Mouse (Mus musculus) kidney, adult 9 months (tissue): ENCODE measurements around the gene Mapre1.

Experiments used
- DNase-seq: peaks from one replicate; pipeline ENCODE4 v3.0.0; 2022

Mapre1 gene

DNA sequence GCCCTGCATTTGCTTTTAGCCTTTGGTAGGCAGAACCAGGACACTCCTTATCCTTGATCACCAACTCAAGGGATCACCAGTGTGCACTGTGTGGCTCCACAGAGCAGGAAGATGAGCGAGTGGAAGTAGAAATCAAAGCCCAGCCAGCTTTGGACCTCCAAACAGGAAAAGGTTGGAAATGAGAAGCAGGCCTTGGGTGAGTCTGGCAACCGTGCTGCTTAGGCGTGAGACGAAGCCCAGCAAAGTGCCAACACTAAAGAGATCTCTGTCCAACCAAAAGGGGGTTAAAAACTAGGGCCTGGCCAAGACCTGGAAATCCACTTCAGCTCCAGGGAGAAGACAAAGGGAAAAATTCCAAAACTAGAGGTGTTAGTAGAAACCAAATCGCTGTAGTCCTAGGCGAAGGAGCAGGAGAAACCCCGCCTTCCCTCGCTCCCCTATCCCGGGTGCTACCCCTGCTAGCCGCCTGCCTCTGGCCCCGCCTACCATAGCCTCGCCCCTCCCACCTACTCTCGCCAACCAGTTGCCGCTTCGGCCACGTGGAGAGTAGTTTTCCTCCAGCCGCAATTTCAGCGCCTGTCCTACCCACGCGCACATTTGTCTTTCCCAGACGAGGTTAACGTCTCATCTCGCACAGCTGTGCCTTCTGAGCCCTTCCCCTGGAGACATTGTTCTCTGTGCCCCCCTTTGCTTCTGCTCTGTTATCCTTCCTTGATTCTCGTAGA, 37.7 kb downstream of the Mapre1 start:
- peak; percentile 67 for DNase-seq

DNA sequence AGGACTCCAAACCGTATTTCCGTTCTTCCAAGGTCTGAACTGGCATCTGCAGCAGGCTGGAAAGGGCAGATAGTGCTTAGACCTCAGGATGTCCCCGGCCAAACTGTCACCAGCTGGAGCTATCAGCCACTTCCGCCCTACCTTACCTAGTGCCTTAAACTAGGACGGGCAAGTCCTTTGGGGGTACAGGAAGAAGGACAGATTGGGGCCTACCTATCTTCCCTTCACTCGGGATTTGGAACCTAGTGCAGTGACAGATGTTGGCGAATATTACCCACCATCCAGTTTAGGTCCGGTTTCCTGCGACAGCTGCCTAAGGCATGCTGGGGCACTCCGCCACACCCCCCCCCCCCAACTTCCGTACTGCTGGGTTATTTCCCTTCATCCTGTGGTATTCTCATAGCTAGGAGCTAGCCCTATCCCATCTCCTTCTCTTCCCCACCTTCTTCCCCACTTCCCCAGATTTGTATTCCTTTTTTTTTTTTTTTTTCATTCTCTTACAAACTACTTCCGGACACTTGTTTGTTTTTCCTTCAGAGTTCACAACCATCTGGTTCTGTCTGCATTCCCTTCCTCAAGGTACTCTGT, 38.4 kb downstream of the Mapre1 start, which contains the start of gene Efcab8:
Efcab8 (plus strand) TSS at position 538 of the 588 bp plus-strand sequence.
- no peak for DNase-seq

GRCm38 (mm10) chr2:153781181-153781580, 40.1 kb downstream of the Mapre1 start:
- DNase-seq = no peak

DNA sequence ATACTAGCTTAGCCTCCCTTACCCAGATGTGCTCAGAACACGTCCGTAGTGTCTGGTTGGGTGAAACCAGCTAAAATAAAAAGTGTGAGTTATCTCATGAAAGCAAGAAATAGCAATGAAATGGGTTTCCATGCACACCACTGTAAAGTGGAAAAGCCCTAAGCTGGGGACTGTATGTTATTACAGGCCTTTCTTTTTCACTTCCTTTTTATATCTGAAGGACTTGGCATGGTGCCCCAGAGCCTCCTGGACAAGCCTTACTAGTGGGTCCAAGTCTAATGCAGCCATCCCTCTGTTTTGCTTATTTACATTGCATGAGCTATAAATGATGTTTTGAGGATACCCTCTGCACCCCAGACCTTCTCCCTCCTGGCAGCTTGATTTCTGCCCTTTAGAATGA, 43.6 kb downstream of the Mapre1 start:
- DNase-seq = peak; percentile 17

GRCm38 (mm10) chr2:153793366-153793765, 52.3 kb downstream of the Mapre1 start:
- no peak for DNase-seq

DNA sequence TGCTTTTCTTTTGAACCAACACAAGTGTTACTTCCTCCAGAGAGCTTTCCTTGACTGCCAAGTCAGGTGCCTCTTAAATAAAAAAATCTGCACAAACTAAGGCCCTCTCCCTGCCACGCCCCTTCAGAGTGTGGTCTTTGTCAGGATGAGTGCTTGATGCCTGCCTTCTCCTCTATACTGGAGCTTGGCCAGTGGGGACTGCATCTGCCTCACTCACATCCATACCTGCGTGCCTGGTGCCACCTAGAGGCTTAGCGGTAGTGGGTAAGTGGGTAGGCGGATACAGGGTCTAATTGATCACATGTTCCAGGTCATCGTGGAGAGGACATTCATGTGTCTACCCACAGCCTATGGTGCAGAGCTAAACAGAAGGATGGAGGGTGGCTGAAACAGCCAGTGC, 54.0 kb downstream of the Mapre1 start:
- peak; percentile 25 for DNase-seq

DNA sequence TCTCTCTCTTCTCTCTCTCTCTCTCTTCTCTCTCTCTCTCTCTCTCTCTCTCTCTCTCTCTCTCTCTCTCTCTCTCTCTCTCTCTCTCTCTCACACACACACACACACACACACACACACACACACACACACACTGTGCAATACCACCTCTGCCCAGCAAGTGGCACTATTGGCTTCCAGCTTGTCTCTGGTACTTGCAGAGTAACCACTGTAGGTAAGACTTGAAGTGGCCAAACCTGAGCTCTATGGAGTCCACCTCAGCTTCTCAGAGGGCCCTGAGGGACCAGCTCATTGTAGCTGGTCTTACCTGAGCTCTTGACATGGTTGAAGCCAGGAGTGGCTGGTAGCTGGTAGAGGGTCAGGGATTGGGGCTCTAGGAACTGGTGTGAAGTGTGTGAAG, 66.4 kb downstream of the Mapre1 start:
- DNase-seq = peak; percentile 62

GRCm38 (mm10) chr2:153808146-153808545, 67.1 kb downstream of the Mapre1 start:
- DNase-seq = no peak

DNA sequence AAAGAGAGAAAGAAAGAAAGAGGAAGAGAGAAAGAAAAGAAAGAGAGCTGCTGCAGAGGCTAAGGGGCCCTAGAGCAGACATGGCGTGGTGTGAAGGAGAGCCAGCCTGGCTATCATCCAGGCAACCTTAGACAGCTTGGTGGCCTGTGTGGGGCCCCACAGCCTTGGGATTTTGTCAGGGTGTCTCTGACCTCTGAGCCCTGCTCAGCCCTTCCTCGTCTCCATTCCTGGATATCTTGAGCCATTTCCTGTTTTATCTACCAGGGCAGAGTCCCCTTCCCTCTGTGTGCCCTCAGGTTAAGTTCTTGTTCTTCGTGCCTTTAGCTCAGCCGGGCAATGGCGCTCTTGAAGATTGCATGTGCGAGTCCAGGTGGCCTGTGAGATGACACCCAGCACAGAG, 67.8 kb downstream of the Mapre1 start:
- DNase-seq = no peak

DNA sequence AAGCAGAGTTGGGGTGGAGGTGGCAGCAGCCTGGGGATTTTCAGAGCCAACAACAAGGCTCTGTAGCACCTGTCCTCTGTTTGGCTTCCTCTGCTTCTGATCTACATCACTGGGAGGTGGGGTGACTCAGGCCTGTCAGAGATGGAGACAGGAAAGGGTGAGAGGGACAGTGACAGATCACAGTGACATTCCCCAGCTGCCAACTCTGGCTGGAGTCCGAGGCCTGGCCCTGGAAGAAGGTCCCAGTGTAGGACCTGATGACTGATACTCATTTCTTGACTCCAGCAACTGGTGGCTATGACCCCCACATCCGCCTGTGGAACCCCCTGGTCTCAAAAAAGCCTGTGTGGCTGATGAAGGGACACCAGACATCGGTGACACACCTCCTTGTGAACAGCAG, 68.8 kb downstream of the Mapre1 start:
- no peak for DNase-seq

GRCm38 (mm10) chr2:153822005-153822543, 81.0 kb downstream of the Mapre1 start:
- DNase-seq = no peak
